Mouse (Mus musculus) lung, adult 2 months (tissue): ENCODE measurements around the gene Nmral1.
A peak's percentile ranks its signal among the peaks of the same experiment; 100 is the strongest.

Source experiments
- CTCF ChIP-seq: fragments of 200-500 bp; IDR thresholded peaks from 2 replicates; pipeline ENCODE4 v1.5.1; 2011; ENCODE audit warnings: mild to moderate bottlenecking, low read length, control low read depth; ENCODE audit not compliant: insufficient read depth
- POLR2A ChIP-seq: fragments of 200-500 bp; IDR thresholded peaks from 2 replicates; pipeline ENCODE4 v1.6.1; 2011; ENCODE audit warnings: low read depth, mild to moderate bottlenecking, control low read depth, low read length, borderline replicate concordance; ENCODE audit errors: extremely low read depth

GRCm38 (mm10) chr16:4725780-4726527 lies 6.8 kb upstream of the Nmral1 start, which contains the start of gene Hmox2:
- TF ChIP-seq POLR2A = peak; percentile 97
- no peak for TF ChIP-seq CTCF
